Mouse (Mus musculus) retina, embryonic 14.5 days (tissue): ENCODE measurements around the gene Irak3.

Experiments used
- DNase-seq: peaks from one replicate; pipeline ENCODE4 v3.0.0-alpha.2; 2015; ENCODE audit warnings: low spot score

The Irak3 gene

GRCm38 (mm10) chr10:120095136-120095535 lies 106.8 kb downstream of the Irak3 start:
- no peak for DNase-seq

DNA sequence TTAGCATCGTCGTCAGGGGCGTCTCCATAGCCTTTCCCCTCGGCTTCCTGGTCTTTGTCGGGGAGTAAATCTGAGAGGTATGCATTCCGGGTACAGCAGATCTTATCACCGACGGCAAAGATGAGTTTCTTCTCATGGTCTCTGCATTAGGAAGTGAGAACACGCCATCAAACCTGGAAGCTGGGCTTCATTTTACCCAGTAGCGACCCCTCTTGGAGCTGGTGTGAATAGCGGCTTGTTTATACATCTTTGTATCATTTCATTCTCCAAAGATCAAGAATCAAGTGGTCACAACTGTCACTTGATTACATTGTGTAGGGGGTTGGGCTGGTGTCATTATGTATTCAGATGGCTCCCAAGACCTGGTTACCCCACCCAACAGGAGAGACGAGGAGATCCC lies 109.4 kb downstream of the Irak3 start:
- DNase-seq, result no peak
